Mouse (Mus musculus) liver, embryonic 11.5 days (tissue): Measurements from ENCODE around the gene Sec16a. TPM values are rescaled to one million over a fixed set of nuclear protein-coding genes. Genes with fewer than 3 reads are reported as not detected.

Experiments used
- ATAC-seq: fragments of 200-750 bp; cut with Nextera tagmentation; replicated peaks from 2 replicates; pipeline ENCODE4 v1.8.0; 2017; ENCODE audit warnings: moderate number of reproducible peaks, mild to moderate bottlenecking, moderate TSS enrichment, moderate library complexity; ENCODE audit not compliant: low FRiP score
- DNase-seq: peaks from one replicate; pipeline ENCODE4 v3.0.0-alpha.2; 2017; ENCODE audit warnings: low spot score
- H3K27ac ChIP-seq: fragments of 300-500 bp; sonication (generic); 2 replicates; pipeline ENCODE4 v1.5.1; 2014; ENCODE audit warnings: mild to moderate bottlenecking, low read depth, low read length, control low read depth
- H3K27me3 ChIP-seq: fragments of 300-500 bp; sonication (generic); replicated peaks from 2 replicates; pipeline ENCODE4 v1.6.1; 2014; ENCODE audit warnings: low read length, mixed read lengths; ENCODE audit not compliant: control insufficient read depth, insufficient read depth
- H3K36me3 ChIP-seq: fragments of 300-500 bp; sonication (generic); 2 replicates; pipeline ENCODE4 v1.6.1; 2014; ENCODE audit warnings: mild to moderate bottlenecking, low read length, moderate library complexity, mixed read lengths; ENCODE audit not compliant: control insufficient read depth, insufficient read depth
- H3K4me1 ChIP-seq: fragments of 300-500 bp; sonication (generic); replicated peaks from 2 replicates; pipeline ENCODE4 v1.6.1; 2014; ENCODE audit warnings: low read length, mixed read lengths; ENCODE audit not compliant: control insufficient read depth, insufficient read depth
- H3K4me2 ChIP-seq: fragments of 300-500 bp; sonication (generic); 2 replicates; pipeline ENCODE4 v1.6.1; 2014; ENCODE audit warnings: mild to moderate bottlenecking, control low read depth, moderate library complexity
- H3K4me3 ChIP-seq: fragments of 300-500 bp; sonication (generic); 2 replicates; pipeline ENCODE4 v1.5.1; 2014; ENCODE audit warnings: low read depth, low read length, control low read depth
- H3K9ac ChIP-seq: fragments of 300-500 bp; sonication (generic); 2 replicates; pipeline ENCODE4 v1.6.1; 2014; ENCODE audit warnings: low read depth, low read length, control low read depth
- H3K9me3 ChIP-seq: fragments of 300-500 bp; sonication (generic); 2 replicates; pipeline ENCODE4 v1.6.1; 2016; ENCODE audit warnings: low read length, inconsistent platforms, mixed read lengths; ENCODE audit not compliant: control insufficient read depth
- WGBS: fragments of 180-500 bp; shearing (Covaris S2); extraction: QIAGEN DNeasy Blood & Tissue Kit; methylation state at CpG from one replicate; pipeline ENCODE4 v1.1.7; 2014; 5-methylcytosine and 5-hydroxymethylcytosine counted together
- polyA plus RNA-seq: library from polyadenylated mRNA; unstranded; fragments of >200 nt; fragmentation: Nextera tagmentation; extraction: Ambion mirVana; gene quantifications from 2 replicates; pipeline ENCODE4 v1.2.1, GENCODE M21; 2014

The Sec16a gene
- 33.7 TPM in 2 replicates for polyA plus RNA-seq

- WGBS: under 1% methylated on average over 61 of the region's 61 CpGs
- Histone ChIP-seq H3K4me3 (peak within 1 kb of the TSS; percentile 85), H3K4me1 (peaks cover 27% of the 10 kb centered on the region), H3K27ac (peak within 1 kb of the TSS; percentile 78), H3K27me3 (no peaks in the 10 kb centered on the region), H3K9ac (peak within 1 kb of the TSS; percentile 80), H3K36me3 (peaks cover 15% of the 10 kb centered on the region), H3K4me2 (peak within 1 kb of the TSS; percentile 89), H3K9me3 (no peaks in the 10 kb centered on the region)
- peak; percentile 100 for DNase-seq
- ATAC-seq: peak; percentile 90
Measured at GRCm38 (mm10) chr2:26444946-26445665, at the start of gene Sec16a. TSS of gene Sec16a (minus strand) at chr2:26445216.

DNA sequence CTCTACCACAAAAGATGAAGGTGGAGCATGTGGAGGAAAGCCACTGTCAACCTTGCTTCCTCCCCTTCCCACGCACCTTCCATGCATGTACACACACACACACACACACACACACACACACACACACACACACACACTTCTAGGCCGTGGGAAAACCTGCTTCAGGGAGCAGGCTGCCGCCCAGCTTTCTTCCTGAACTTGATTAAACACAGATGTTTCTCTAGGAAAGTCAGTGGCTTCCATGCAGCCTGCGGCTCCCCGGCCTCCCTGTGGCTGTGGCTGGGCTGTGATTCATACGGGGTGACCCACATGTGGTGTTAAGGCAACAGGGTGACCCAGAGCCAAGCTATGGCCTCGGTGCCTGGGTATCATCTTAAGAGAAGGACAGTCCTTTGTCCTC lies 49.4 kb upstream of the Sec16a start:
- no peak overlapping the region for H3K4me2 ChIP-seq
- no peaks in the 10 kb centered on the region for H3K9me3 ChIP-seq
- peaks cover 56% of the 10 kb centered on the region for H3K4me1 ChIP-seq
- ATAC-seq (no peak), DNase-seq (no peak)
- H3K4me3 ChIP-seq: no peak overlapping the region
- H3K27me3 ChIP-seq: no peaks in the 10 kb centered on the region
- WGBS: 42% methylated on average over 7 of the region's 7 CpGs
- H3K9ac ChIP-seq: no peak overlapping the region
- H3K27ac ChIP-seq: peak overlapping the region; percentile 23; the same call in 1 of the 2 replicates
- H3K36me3 ChIP-seq: no peaks in the 10 kb centered on the region

GRCm38 (mm10) chr2:26493021-26493781 lies 48.2 kb upstream of the Sec16a start:
- Histone ChIP-seq H3K4me3 (no peak overlapping the region), H3K27me3 (no peaks in the 10 kb centered on the region), H3K36me3 (no peaks in the 10 kb centered on the region), H3K4me2 (peak overlapping the region; percentile 42), H3K9me3 (no peaks in the 10 kb centered on the region), H3K9ac (0 out of 2 replicates have a peak overlapping the region, but pooled peaks have one; percentile 20), H3K4me1 (peaks cover 62% of the 10 kb centered on the region), H3K27ac (peak overlapping the region; percentile 64)
- no peak for DNase-seq
- no peak for ATAC-seq
- WGBS: 20% methylated on average over 9 of the region's 9 CpGs

- DNase-seq: no peak
- Histone ChIP-seq H3K4me2 (no peak overlapping the region), H3K4me1 (peaks cover 65% of the 10 kb centered on the region), H3K27me3 (no peaks in the 10 kb centered on the region), H3K27ac (peak overlapping the region; percentile 36; the same call in 1 of the 2 replicates), H3K9ac (no peak overlapping the region), H3K36me3 (no peaks in the 10 kb centered on the region), H3K4me3 (no peak overlapping the region), H3K9me3 (no peaks in the 10 kb centered on the region)
- no peak for ATAC-seq
- 45% methylated on average over 4 of the region's 4 CpGs for WGBS
Measured at GRCm38 (mm10) chr2:26490760-26491301, 45.8 kb upstream of the Sec16a start.

- Histone ChIP-seq H3K4me3 (no peak overlapping the region), H3K9ac (no peak overlapping the region), H3K4me1 (peaks cover 57% of the 10 kb centered on the region), H3K36me3 (peaks cover 3% of the 10 kb centered on the region; the same call in 1 of the 2 replicates), H3K27me3 (no peaks in the 10 kb centered on the region), H3K27ac (no peak overlapping the region), H3K9me3 (no peaks in the 10 kb centered on the region), H3K4me2 (no peak overlapping the region)
- no peak for DNase-seq
- ATAC-seq: no peak
- WGBS: 64% methylated on average over 9 of the region's 9 CpGs
Measured at GRCm38 (mm10) chr2:26488535-26489135, 43.6 kb upstream of the Sec16a start.

DNA sequence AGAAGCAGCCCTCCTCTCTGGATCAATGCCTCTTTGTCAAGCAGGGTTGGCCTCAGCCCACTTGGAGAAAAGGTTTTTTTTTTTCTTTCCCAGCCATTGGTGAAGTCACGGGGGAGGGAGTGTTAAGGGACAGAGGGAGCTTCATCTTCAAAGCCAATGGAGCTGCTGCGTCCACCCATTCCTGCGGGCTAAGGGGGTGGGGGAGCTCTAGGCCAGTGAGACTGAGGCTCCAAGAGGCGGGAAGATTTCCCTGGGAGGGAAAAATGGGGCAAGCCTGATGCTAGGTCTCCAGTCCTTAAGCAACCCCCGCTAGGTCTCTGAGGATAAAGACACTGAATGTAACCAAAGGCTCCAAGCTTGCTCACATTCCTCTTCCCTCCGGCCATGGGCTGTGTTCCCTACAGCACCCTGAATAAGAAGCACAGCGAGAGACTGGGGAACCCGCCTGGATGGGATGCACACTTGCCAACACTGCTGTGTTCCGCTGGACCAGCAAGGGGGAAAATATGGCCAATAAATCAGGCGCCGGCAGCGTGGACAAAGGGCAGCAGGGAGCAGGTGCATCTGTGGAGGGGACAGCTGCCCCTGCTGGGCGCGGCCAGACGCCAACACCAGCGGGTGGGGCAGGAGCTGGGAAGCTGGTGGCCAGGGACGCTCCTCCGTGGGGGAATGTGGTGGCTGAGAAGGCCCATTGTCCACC lies 42.5 kb upstream of the Sec16a start:
- no peak for ATAC-seq
- no peak overlapping the region for H3K9ac ChIP-seq
- no peaks in the 10 kb centered on the region for H3K9me3 ChIP-seq
- no peak for DNase-seq
- WGBS: 58% methylated on average over 18 of the region's 18 CpGs
- H3K27ac ChIP-seq: no peak overlapping the region
- no peak overlapping the region for H3K4me3 ChIP-seq
- peaks cover 3% of the 10 kb centered on the region; the same call in 1 of the 2 replicates for H3K36me3 ChIP-seq
- H3K27me3 ChIP-seq: no peaks in the 10 kb centered on the region
- peaks cover 57% of the 10 kb centered on the region for H3K4me1 ChIP-seq
- no peak overlapping the region for H3K4me2 ChIP-seq

- ATAC-seq (no peak), DNase-seq (no peak)
- no peak overlapping the region for H3K27ac ChIP-seq
- no peaks in the 10 kb centered on the region for H3K9me3 ChIP-seq
- H3K4me3 ChIP-seq: no peak overlapping the region
- H3K4me1 ChIP-seq: peaks cover 57% of the 10 kb centered on the region
- H3K36me3 ChIP-seq: peaks cover 3% of the 10 kb centered on the region; the same call in 1 of the 2 replicates
- no peak overlapping the region for H3K4me2 ChIP-seq
- no peaks in the 10 kb centered on the region for H3K27me3 ChIP-seq
- H3K9ac ChIP-seq: no peak overlapping the region
- 42% methylated on average over 3 of the region's 3 CpGs for WGBS
Measured at GRCm38 (mm10) chr2:26486835-26487321, 41.9 kb upstream of the Sec16a start.

GRCm38 (mm10) chr2:26486264-26486810 lies 41.3 kb upstream of the Sec16a start:
- H3K4me1 ChIP-seq: peaks cover 56% of the 10 kb centered on the region
- DNase-seq: no peak
- 45% methylated on average over 5 of the region's 5 CpGs for WGBS
- peaks cover 3% of the 10 kb centered on the region for H3K36me3 ChIP-seq
- H3K27ac ChIP-seq: no peak overlapping the region
- no peaks in the 10 kb centered on the region for H3K27me3 ChIP-seq
- ATAC-seq: no peak
- no peak overlapping the region for H3K9ac ChIP-seq
- no peak overlapping the region for H3K4me2 ChIP-seq
- H3K4me3 ChIP-seq: no peak overlapping the region
- H3K9me3 ChIP-seq: no peaks in the 10 kb centered on the region
